Comparison of ENCODE assay signal across 8 mouse cellular contexts in the genomic region with DNA sequence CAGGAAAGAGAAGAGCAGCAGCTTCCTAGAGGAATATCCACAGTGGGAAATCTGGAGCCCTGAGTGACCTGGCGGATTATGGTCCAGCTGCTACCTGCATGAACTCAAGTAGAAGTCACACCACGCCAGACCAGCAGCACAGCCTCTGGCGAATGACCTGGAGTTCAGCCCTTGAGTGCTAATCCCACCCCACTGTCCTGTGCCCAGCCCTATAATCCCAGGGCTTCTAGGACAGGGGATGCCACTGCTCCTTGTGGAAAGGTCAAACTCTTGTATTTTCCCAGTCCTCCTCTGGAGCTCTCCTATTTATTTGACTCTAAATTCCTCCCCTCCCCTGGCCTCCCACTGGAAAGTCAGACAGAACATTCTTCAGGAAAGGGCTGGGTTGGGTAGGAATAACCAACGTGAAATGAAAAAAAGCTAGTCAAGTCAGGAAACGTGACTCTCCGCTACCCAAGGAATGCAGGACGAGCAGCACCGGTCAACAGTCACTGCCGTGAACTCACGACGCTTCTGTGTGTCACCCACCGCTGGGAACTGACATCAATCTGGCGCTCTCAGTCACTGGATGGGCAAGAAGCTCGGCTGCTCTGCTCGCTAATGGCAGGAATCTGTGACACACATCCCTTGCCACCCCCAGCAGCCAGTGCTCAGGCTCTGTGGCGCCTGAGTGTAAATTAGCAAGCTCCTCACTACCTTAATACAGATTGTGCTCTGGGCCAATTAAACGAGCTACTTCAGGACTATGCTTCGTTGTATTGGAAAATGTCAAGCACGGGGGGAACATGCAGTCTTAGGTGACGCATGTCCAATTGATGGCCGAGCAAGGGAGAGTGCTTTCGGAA. TPM values are rescaled to one million over a fixed set of nuclear protein-coding genes. Genes with fewer than 3 reads are reported as not detected.
DNase-seq lines count a peak whose midpoint lies in the region; ATAC-seq and TF ChIP-seq lines count a peak whose summit lies in the region.

No protein-coding gene starts in this region.

- H3K27ac ChIP-seq in heart, embryonic 15.5 days, result peak overlapping the region; percentile 72
- H3K27ac ChIP-seq in stomach, postnatal 0 days (replicated peaks), result peak overlapping the region; percentile 56; the same call in 1 of the 2 replicates

- no peak overlapping the region; the same call in 1 of the 2 replicates for H3K9ac ChIP-seq in heart, embryonic 15.5 days
- no peak overlapping the region for H3K9ac ChIP-seq in stomach, postnatal 0 days (ENCODE audit: low read length)

- H3K9me3 ChIP-seq in megakaryocyte, embryonic 14.5 days, result no peaks in the 10 kb centered on the region
- no peaks in the 10 kb centered on the region for H3K9me3 ChIP-seq in heart, embryonic 15.5 days (replicated peaks)
- no peaks in the 10 kb centered on the region for H3K9me3 ChIP-seq in stomach, postnatal 0 days (ENCODE audit: control insufficient read depth, low read length)

- no peaks in the 10 kb centered on the region for H3K27me3 ChIP-seq in megakaryocyte, embryonic 14.5 days (replicated peaks)
- no peaks in the 10 kb centered on the region for H3K27me3 ChIP-seq in heart, embryonic 15.5 days
- H3K27me3 ChIP-seq in stomach, postnatal 0 days (ENCODE audit: control insufficient read depth, insufficient read depth, low read length), result no peaks in the 10 kb centered on the region

- H3K4me2 ChIP-seq in heart, embryonic 15.5 days, result peak overlapping the region; percentile 22; the same call in 1 of the 2 replicates
- H3K4me2 ChIP-seq in stomach, postnatal 0 days (replicated peaks; ENCODE audit: low read depth), result 0 out of 2 replicates have a peak overlapping the region, but pooled peaks have one; percentile 3

- TF ChIP-seq CTCF in stomach, postnatal 0 days (IDR thresholded peaks at IDR 0.05; ENCODE audit: low read depth), result no peak

- peaks cover 90% of the 10 kb centered on the region for H3K36me3 ChIP-seq in megakaryocyte, embryonic 14.5 days (replicated peaks; ENCODE audit: low read length)
- H3K36me3 ChIP-seq in heart, embryonic 15.5 days, result peaks cover 17% of the 10 kb centered on the region
- no peaks in the 10 kb centered on the region for H3K36me3 ChIP-seq in stomach, postnatal 0 days (ENCODE audit: control insufficient read depth, insufficient read depth, low read length)

- DNase-seq in kidney, postnatal 4 days, result peak; percentile 46 to 61
- no peak for DNase-seq in stomach, postnatal 0 days (ENCODE audit: low spot score)
- no peak for DNase-seq in left cerebral cortex, adult 11 months (ENCODE audit: low spot score)
- DNase-seq in adrenal gland, adult 8-10 months, result no peak

- TF ChIP-seq EP300 in stomach, postnatal 0 days (optimal IDR thresholded peaks at IDR 0.05), result no peak

- H3K4me1 ChIP-seq in megakaryocyte, embryonic 14.5 days, result peaks cover 99% of the 10 kb centered on the region
- peaks cover 57% of the 10 kb centered on the region for H3K4me1 ChIP-seq in heart, embryonic 15.5 days (replicated peaks)
- H3K4me1 ChIP-seq in stomach, postnatal 0 days (replicated peaks; ENCODE audit: control insufficient read depth, insufficient read depth), result no peaks in the 10 kb centered on the region

- no peak for ATAC-seq in megakaryocyte, adult 5-6 weeks (ENCODE audit: poor library complexity, severe bottlenecking)
- no peak for ATAC-seq in heart, embryonic 15.5 days (replicated peaks; ENCODE audit: insufficient number of reproducible peaks, insufficient read depth, low FRiP score, low read depth)
- peak; percentile 25; the same call in 1 of the 2 replicates for ATAC-seq in stomach, postnatal 0 days (ENCODE audit: low FRiP score, low TSS enrichment)
- ATAC-seq in cerebellum, adult (ENCODE audit: insufficient number of reproducible peaks, low FRiP score, low TSS enrichment), result no peak

- H3K4me3 ChIP-seq in megakaryocyte, embryonic 14.5 days (replicated peaks), result peak overlapping the region; percentile 44
- H3K4me3 ChIP-seq in heart, embryonic 15.5 days, result no peak overlapping the region
- H3K4me3 ChIP-seq in stomach, postnatal 0 days (ENCODE audit: low read depth, low read length), result no peak overlapping the region

- WGBS in heart, embryonic 15.5 days, result 24% methylated on average over 22 of the region's 22 CpGs
- WGBS in stomach, postnatal 0 days, result 34% methylated on average over 22 of the region's 22 CpGs

RNA-seq across cellular contexts. Expression of gene Pitpnm2, which starts 8.5 kb away (rescaled TPM):
- polyA plus RNA-seq in megakaryocyte, embryonic 14.5 days (2012; ENCODE audit: insufficient read depth, low replicate concordance), result 30.1 and 45.3 TPM in 2 replicates
- total RNA-seq in megakaryocyte, adult 5-6 weeks (2015), result 3.3 and 3.5 TPM in 2 replicates
- 1.2 and 7.6 TPM in 2 replicates for total RNA-seq in megakaryocyte, adult 5-6 weeks (2017)
- polyA plus RNA-seq in heart, embryonic 15.5 days (2015; fragmentation: Nextera tagmentation; extraction: Ambion mirVana), result 4.9 and 7.9 TPM in 2 replicates
- 1.8 and 2.3 TPM in 2 replicates for polyA plus RNA-seq in stomach, postnatal 0 days (2015; fragmentation: Nextera tagmentation; extraction: Ambion mirVana)
- total RNA-seq in adrenal gland, adult 8-10 months (2022), result 10 to 100 TPM; 52.7 to 67.0 (median 62.5) TPM

Comparison
In these comparisons a context has a peak if more than half of its experiments do, and no peak if none do; other contexts are left out.
1. DNase-seq: peak in kidney, postnatal 4 days (2 of 2); none in stomach, postnatal 0 days (single experiment), left cerebral cortex, adult 11 months (single experiment) and adrenal gland, adult 8-10 months (single experiment).